Mouse (Mus musculus): ENCODE measurements around the gene Ctcfl.

DNA sequence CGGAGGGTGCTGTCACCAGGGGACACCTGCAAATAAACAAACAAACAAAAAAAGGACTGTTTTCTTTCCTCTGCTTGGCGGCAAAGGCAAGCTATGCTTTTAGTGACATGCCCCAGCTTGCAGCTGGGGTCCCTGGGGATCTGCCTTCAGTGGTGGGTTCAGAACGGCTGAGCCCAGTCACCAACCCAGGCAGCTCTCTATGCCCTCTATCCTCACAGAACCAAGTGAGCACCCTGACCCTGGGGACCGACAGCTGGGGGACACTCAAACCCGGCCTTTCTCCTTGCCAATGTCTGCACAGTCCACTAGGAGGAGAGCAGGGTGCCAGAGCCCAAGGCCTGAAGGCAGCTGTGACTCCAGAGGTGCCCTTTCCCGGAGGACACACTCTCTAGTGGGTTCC is 69.5 kb downstream of the Ctcfl start:
- TF ChIP-seq CTCF (IDR thresholded peaks at IDR 0.05; ENCODE audit: control insufficient read depth, insufficient read depth, insufficient replicate concordance, low read depth, low read length) (no peak), POLR2A (IDR thresholded peaks at IDR 0.05; ENCODE audit: control insufficient read depth, low read depth, low read length) (no peak)

Data from testis, adult 2 months (tissue).